Mouse (Mus musculus) erythroid progenitor cell, adult 5-6 weeks (primary cell): Measurements from ENCODE around the gene Dtnbp1. TPM values are rescaled to one million over a fixed set of nuclear protein-coding genes. Genes with fewer than 3 reads are reported as not detected.

Source experiments
- ATAC-seq: replicated peaks from 2 replicates; pipeline ENCODE4 v1.8.0; 2016; ENCODE audit warnings: moderate number of reproducible peaks, mild to moderate bottlenecking, moderate TSS enrichment, inconsistent platforms; ENCODE audit not compliant: poor library complexity, low FRiP score, severe bottlenecking
- total RNA-seq, 2 experiments: library from RNA; stranded (forward) in 1 of 2; stranded (reverse) in 1 of 2; fragments of 150-400 nt in 1 of 2; fragments of 186-747, 209-891 nt in 1 of 2; gene quantifications; 2 replicates each; pipeline versions ENCODE4 v1.2.3 to v1.2.4; 2015 to 2017; ENCODE audit warnings: low replicate concordance in 2 of 2

The Dtnbp1 gene
- total RNA-seq, 2 experiments from 2014 or later, result 14.3 to 34.4 TPM

- no peak for ATAC-seq
Observed at GRCm38 (mm10) chr13:44954232-44954568, 47.7 kb downstream of the Dtnbp1 start.

- ATAC-seq, result no peak
Observed at GRCm38 (mm10) chr13:44953546-44954231, 48.3 kb downstream of the Dtnbp1 start.

- no peak for ATAC-seq
Observed at GRCm38 (mm10) chr13:44952393-44953086, 49.4 kb downstream of the Dtnbp1 start.

- no peak for ATAC-seq
Observed at GRCm38 (mm10) chr13:44948320-44949250, 53.4 kb downstream of the Dtnbp1 start.

- ATAC-seq, result no peak
Observed at GRCm38 (mm10) chr13:44946880-44947635, 54.9 kb downstream of the Dtnbp1 start.

- ATAC-seq, result no peak
Observed at GRCm38 (mm10) chr13:44943618-44944017, 58.3 kb downstream of the Dtnbp1 start.

- no peak for ATAC-seq
Observed at GRCm38 (mm10) chr13:44939326-44940035, 62.5 kb downstream of the Dtnbp1 start.

GRCm38 (mm10) chr13:44937681-44938080, 64.3 kb downstream of the Dtnbp1 start:
- no peak for ATAC-seq

- no peak for ATAC-seq
Observed at GRCm38 (mm10) chr13:44933575-44933974, 68.4 kb downstream of the Dtnbp1 start.

GRCm38 (mm10) chr13:44932307-44933264, 69.4 kb downstream of the Dtnbp1 start:
- no peak for ATAC-seq

GRCm38 (mm10) chr13:44926311-44926710, 75.6 kb downstream of the Dtnbp1 start:
- ATAC-seq, result no peak

- ATAC-seq, result no peak
Observed at GRCm38 (mm10) chr13:44925173-44925572, 76.8 kb downstream of the Dtnbp1 start.

GRCm38 (mm10) chr13:44924042-44924441, 77.9 kb downstream of the Dtnbp1 start:
- no peak for ATAC-seq

GRCm38 (mm10) chr13:44921721-44922120, 80.2 kb downstream of the Dtnbp1 start:
- no peak for ATAC-seq

- ATAC-seq, result no peak
Observed at GRCm38 (mm10) chr13:44921095-44921494, 80.9 kb downstream of the Dtnbp1 start.

GRCm38 (mm10) chr13:44918269-44918668, 83.7 kb downstream of the Dtnbp1 start:
- ATAC-seq, result no peak

GRCm38 (mm10) chr13:44917202-44917601, 84.7 kb downstream of the Dtnbp1 start:
- no peak for ATAC-seq

GRCm38 (mm10) chr13:44915945-44916344, 86.0 kb downstream of the Dtnbp1 start:
- ATAC-seq, result no peak
